Mouse (Mus musculus) forebrain, embryonic 10.5 days (tissue): ENCODE measurements around the gene Kcnj9. TPM values are rescaled to one million over a fixed set of nuclear protein-coding genes. Genes with fewer than 3 reads are reported as not detected.

ENCODE experiments used
- DNase-seq: peaks from one replicate; pipeline ENCODE4 v3.0.0-alpha.2; 2017; ENCODE audit warnings: low spot score; ENCODE audit errors: extremely low spot score
- H3K27ac ChIP-seq: fragments of 300-500 bp; sonication (generic); 2 replicates; pipeline ENCODE4 v1.5.1; 2016; ENCODE audit warnings: mild to moderate bottlenecking
- H3K27me3 ChIP-seq: fragments of 300-500 bp; sonication (generic); 2 replicates; pipeline ENCODE4 v1.6.1; 2016; ENCODE audit warnings: mild to moderate bottlenecking; ENCODE audit not compliant: poor library complexity, severe bottlenecking
- H3K36me3 ChIP-seq: fragments of 300-500 bp; sonication (generic); replicated peaks from 2 replicates; pipeline ENCODE4 v1.6.1; 2016; ENCODE audit warnings: mild to moderate bottlenecking, moderate library complexity
- H3K4me1 ChIP-seq: fragments of 300-500 bp; sonication (generic); 2 replicates; pipeline ENCODE4 v1.6.1; 2016
- H3K4me3 ChIP-seq: fragments of 300-500 bp; sonication (generic); 2 replicates; pipeline ENCODE4 v1.5.1; 2016; ENCODE audit warnings: mild to moderate bottlenecking, moderate library complexity
- H3K9me3 ChIP-seq: fragments of 300-500 bp; sonication (generic); 2 replicates; pipeline ENCODE4 v1.6.1; 2016; ENCODE audit warnings: mild to moderate bottlenecking, moderate library complexity
- WGBS: fragments of 180-500 bp; shearing (Covaris S2); methylation state at CpG from one replicate; pipeline ENCODE4 v1.1.7; 2016; 5-methylcytosine and 5-hydroxymethylcytosine counted together
- polyA plus RNA-seq: library from polyadenylated mRNA; unstranded; fragments of >200 nt; fragmentation: Nextera tagmentation; extraction: Ambion mirVana; gene quantifications from 2 replicates; pipeline ENCODE4 v1.2.1, GENCODE M21; 2016

Gene Kcnj9
- polyA plus RNA-seq, 1 experiment from 2014 or later, result 0.43 TPM

DNA sequence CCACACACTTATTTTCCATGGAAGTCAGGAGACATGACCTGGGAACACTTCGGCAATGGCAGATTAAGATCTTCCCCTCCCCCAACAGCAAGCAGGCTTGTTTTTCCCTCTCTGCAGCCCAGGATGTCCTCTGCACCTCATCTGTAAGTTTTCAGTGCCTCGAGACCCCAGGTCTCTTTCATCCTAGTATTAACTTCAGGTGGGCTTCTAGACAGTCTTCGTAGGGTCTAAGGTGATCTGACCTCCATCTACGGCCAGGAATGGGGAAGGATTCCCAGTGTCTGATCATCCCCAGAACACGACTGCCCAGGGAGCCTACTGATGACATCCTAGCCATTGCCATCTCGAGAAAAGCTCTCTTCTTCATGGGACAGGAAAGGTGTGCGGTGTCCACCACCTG is 657 bp downstream of the Kcnj9 start:
- Histone ChIP-seq H3K27me3 (peaks cover 74% of the 10 kb centered on the region), H3K4me1 (peaks cover 38% of the 10 kb centered on the region), H3K9me3 (no peaks in the 10 kb centered on the region), H3K36me3 (no peaks in the 10 kb centered on the region), H3K4me3 (no peak overlapping the region), H3K27ac (no peak overlapping the region)
- no peak for DNase-seq
- 81% methylated on average over 7 of the region's 7 CpGs for WGBS

DNA sequence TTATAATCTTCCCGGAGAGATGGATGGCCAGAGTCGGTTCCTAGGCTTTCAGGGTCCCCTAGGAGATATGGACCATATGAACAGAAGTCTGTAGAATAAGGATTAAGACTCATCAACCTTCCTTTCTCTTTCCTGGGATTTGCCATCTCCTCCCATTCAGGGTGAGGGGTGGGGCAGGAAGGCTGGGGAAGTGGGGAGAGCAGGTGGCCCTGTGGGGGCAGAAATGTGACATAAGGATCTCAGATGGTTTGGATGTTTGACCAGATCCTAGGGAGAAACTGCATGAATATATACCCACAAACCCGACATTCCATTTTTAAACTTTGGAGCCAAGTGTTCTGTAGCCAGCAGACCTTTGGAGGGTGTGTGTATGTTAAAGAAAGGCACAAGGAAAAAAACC is 1.1 kb downstream of the Kcnj9 start:
- Histone ChIP-seq H3K4me3 (no peak overlapping the region), H3K36me3 (no peaks in the 10 kb centered on the region), H3K27me3 (peaks cover 77% of the 10 kb centered on the region), H3K27ac (no peak overlapping the region), H3K9me3 (no peaks in the 10 kb centered on the region), H3K4me1 (peaks cover 42% of the 10 kb centered on the region)
- no peak for DNase-seq
- WGBS, result 86% methylated on average over 3 of the region's 3 CpGs

DNA sequence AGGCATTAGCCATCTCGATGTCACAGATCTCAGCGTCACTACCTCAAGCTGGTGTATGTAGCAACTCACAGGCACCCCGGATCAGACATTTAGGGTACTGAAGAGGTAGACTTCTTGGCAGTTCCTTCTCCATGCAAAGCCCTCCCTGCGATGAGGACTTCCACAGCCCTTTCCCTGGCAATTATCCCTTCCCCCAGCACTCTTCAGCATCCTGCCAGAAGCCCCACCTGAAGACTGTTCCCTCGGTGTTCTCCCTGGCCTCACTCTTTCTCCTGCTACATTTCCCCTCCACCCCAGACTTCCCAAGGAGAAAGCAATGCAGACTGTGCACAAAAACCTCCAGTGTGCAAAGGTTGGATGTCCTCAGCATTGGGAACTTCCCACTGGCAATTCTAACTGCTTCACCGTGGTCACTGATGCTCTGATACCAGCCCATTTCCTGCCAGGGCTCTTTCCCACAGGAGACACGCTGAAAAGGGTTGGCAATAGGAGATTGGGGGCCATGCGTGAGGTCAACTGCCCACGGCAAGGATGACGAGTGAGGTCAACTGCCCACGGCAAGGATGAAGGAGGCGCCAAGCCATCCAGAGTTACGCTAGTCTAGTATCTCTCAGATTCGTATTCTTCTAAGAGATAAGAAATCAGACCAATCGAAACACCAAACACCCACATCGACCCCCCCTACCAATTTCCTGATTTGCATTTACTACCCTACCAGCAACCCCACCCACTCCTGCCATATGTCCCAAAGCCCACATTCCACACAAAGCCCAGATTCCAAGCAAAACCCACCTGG is 1.7 kb downstream of the Kcnj9 start:
- no peaks in the 10 kb centered on the region for H3K9me3 ChIP-seq
- peaks cover 49% of the 10 kb centered on the region for H3K4me1 ChIP-seq
- 93% methylated on average over 16 of the region's 16 CpGs for WGBS
- H3K4me3 ChIP-seq, result no peak overlapping the region
- H3K36me3 ChIP-seq, result no peaks in the 10 kb centered on the region
- H3K27ac ChIP-seq, result no peak overlapping the region
- DNase-seq, result no peak
- H3K27me3 ChIP-seq, result peaks cover 83% of the 10 kb centered on the region

DNA sequence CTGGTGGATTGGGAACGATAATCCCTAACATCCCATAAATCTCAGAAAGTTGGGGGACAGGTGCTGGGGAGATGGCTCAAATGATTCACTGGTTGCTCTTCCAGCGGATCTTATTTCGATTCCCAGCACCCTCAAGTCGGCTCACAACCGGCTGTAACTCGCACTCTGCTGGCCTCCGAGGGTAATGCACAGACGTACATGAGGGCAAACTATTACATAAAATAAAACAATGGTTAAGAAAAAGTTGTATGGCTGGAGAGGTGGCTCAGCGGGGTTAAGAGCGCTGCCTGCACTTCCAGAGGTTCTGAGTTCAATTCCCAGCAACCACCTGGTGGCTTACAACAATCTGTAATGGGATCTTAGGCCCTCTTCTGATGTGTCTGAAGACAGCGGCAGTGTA is 2.4 kb downstream of the Kcnj9 start:
- Histone ChIP-seq H3K9me3 (no peaks in the 10 kb centered on the region), H3K4me1 (peaks cover 54% of the 10 kb centered on the region), H3K36me3 (no peaks in the 10 kb centered on the region), H3K27ac (no peak overlapping the region), H3K4me3 (peak overlapping the region; percentile 55), H3K27me3 (peaks cover 90% of the 10 kb centered on the region)
- 57% methylated on average over 11 of the region's 11 CpGs for WGBS
- no peak for DNase-seq

DNA sequence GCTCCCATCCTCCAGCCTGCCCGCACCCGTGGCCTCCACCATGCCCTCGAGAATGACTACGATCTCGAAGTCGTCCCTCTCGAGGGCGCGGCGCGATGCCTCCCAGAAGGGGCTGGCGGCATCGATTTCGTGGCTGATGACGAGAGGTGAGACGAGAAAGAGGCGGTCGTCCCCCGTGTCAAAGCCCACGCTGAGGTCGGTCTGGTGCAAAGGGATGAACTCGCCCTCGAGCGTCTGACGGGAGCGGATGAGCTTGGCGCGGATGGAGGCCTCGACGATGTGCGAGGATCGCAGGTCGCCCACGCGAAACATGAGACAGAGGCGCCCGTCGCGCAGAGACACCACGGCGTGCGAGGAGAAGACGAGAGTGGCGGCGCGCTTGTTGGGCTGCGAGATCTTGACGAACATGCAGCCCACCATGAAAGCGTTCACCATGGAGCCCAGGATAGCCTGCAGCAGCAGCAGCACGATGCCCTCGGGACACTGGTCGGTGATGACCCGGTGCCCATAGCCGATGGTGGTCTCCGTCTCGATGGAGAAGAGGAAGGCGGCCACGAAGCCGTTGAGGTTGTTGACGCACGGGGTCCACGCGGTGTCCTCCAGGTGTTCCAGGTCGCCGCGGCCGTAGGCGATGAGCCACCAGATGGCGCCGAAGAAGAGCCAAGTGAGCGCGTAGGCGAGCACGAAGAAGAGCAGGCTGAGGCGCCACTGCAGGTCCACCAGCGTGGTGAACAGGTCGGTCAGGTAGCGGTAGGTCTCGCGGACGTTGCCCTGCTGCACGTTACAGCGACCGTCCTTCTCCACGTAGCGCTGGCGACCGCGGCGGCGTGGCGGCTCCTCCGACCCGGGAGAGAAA is 3.2 kb downstream of the Kcnj9 start:
- Histone ChIP-seq H3K9me3 (no peaks in the 10 kb centered on the region), H3K4me1 (peaks cover 58% of the 10 kb centered on the region), H3K4me3 (peak overlapping the region; percentile 55), H3K27ac (peak overlapping the region; percentile 41), H3K27me3 (peaks cover 91% of the 10 kb centered on the region), H3K36me3 (peaks cover 5% of the 10 kb centered on the region)
- peak; percentile 75 for DNase-seq
- WGBS, result 26% methylated on average over 94 of the region's 94 CpGs

DNA sequence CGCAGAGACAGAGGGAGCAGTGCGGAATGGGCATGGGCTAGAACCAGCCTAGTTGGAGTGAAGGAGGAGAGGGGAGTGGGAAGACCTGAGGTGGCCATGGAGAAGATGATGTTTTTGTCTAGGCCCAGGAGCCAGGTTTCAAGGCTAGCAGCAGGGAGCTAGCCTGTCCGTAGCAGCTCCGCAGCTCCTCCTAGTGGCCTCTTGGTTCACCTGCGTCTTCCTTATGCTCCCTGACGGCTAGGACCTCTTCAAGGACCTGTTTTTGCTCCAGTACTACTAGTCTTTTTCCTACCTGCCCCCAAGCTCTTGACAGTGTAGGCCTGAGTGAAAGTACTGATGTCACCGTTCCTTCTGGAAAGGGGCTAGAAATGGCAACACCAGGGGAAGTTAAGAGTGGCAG is 4.4 kb downstream of the Kcnj9 start:
- H3K4me3 ChIP-seq, result no peak overlapping the region
- peak; percentile 77 for DNase-seq
- H3K4me1 ChIP-seq, result peaks cover 69% of the 10 kb centered on the region
- H3K9me3 ChIP-seq, result no peaks in the 10 kb centered on the region
- peaks cover 84% of the 10 kb centered on the region for H3K27me3 ChIP-seq
- H3K27ac ChIP-seq, result peak overlapping the region; percentile 45; the same call in 1 of the 2 replicates
- H3K36me3 ChIP-seq, result peaks cover 14% of the 10 kb centered on the region
- WGBS, result 14% methylated on average over 7 of the region's 7 CpGs

DNA sequence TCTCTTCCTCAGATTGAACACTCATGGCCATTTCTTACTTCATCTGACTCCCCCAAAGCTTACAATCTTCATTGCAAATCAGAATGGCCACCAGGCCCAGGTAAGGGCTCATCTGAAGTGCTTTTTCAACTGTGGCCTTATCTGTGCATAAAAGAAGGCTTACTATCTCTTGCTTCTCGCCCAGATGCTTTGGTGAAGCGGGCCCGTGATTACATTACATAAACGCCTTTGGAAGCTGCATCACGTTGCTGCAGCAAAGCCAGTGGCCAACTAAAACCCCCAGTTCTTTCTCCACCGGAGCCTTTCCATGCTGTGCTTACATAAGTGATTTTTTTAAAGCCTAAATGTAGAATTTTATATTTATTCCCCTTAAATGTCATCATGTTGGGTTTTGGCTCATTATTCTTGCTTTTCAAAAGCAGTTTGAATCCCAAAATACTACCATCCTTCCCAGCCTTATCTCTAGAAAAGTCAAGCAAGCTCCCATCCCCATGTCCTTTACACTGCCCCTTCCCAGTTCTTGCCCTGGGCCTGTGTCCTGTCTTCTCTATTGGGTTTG is 5.2 kb downstream of the Kcnj9 start:
- DNase-seq, result no peak
- Histone ChIP-seq H3K27ac (peak overlapping the region; percentile 70; the same call in 1 of the 2 replicates), H3K4me1 (peaks cover 69% of the 10 kb centered on the region), H3K9me3 (no peaks in the 10 kb centered on the region), H3K27me3 (peaks cover 77% of the 10 kb centered on the region), H3K4me3 (no peak overlapping the region), H3K36me3 (peaks cover 23% of the 10 kb centered on the region)
- WGBS, result 53% methylated on average over 6 of the region's 6 CpGs

DNA sequence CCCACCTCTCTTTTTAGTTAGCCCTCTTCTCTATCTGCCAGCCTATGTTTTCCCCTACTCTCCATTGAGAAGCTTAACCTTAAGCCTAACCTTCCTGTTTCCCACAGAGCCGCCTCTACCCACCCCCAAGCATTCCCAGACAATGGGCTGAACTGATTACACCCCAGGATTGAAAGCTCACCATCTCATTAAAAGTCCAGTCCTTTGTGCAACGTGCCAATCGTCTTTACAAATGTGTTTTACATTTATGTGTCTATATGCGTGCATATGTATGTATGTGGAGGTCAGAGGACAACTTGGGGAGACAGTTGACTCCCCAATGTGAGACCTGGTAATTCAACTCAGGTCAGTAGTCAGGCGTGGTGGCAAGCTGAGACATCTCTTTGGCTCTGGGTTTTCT is 5.8 kb downstream of the Kcnj9 start:
- Histone ChIP-seq H3K9me3 (no peaks in the 10 kb centered on the region), H3K4me3 (no peak overlapping the region), H3K27me3 (peaks cover 77% of the 10 kb centered on the region), H3K36me3 (peaks cover 28% of the 10 kb centered on the region), H3K4me1 (peaks cover 73% of the 10 kb centered on the region), H3K27ac (peak overlapping the region; percentile 70)
- no peak for DNase-seq
- WGBS, result 14% methylated on average over 5 of the region's 5 CpGs

DNA sequence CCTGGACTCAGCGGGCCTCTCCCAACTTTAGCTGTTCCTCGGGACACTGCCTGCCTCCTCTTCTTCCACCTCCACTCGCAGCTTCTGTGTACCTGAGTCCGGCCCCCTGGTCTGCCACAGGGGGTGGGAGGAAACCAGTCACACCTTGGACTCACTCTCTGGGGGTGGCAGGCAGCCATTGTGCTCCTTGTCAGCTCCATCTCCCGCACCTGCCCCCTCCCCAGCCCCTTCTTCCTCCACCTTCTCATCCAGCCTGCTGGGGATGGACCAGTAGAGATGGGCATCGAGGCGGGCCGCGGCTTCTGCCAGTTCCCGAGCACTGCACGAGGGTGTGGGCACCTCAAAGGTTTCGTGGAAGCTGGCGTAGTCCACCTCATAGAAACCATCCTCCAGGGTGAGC is 6.4 kb downstream of the Kcnj9 start:
- WGBS, result 44% methylated on average over 13 of the region's 13 CpGs
- Histone ChIP-seq H3K9me3 (no peaks in the 10 kb centered on the region), H3K36me3 (peaks cover 34% of the 10 kb centered on the region), H3K27ac (peak overlapping the region; percentile 70), H3K4me1 (peaks cover 79% of the 10 kb centered on the region), H3K4me3 (no peak overlapping the region), H3K27me3 (peaks cover 77% of the 10 kb centered on the region)
- no peak for DNase-seq

DNA sequence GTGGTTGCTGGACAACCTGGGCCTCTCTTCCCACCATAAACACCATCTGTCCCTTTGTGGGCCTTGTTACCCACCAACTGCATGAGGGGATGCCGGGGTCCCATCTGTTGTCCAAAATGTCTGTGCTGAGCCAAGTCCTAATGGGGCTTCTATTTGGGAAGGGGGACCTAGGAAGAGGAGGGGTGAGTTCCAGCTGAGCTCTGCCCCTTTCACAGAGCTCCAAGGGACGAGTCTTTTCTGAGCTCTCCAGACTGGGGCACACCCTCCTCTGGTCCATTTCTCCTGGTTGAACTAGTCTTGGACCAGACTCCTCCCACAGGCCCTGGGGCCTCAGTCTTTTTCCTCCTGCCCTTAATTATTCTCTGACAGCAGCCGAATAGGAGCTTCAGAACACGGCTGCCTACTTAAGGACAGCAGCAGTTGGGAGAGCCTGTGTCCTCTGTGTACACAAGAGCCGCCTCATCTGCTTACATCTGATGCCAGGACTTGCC is 9.2 kb downstream of the Kcnj9 start:
- Histone ChIP-seq H3K4me1 (peaks cover 77% of the 10 kb centered on the region), H3K36me3 (peaks cover 55% of the 10 kb centered on the region), H3K4me3 (no peak overlapping the region), H3K27me3 (peaks cover 55% of the 10 kb centered on the region), H3K27ac (peak overlapping the region; percentile 54; the same call in 1 of the 2 replicates), H3K9me3 (no peaks in the 10 kb centered on the region)
- WGBS, result 44% methylated on average over 5 of the region's 5 CpGs
- DNase-seq, result no peak

DNA sequence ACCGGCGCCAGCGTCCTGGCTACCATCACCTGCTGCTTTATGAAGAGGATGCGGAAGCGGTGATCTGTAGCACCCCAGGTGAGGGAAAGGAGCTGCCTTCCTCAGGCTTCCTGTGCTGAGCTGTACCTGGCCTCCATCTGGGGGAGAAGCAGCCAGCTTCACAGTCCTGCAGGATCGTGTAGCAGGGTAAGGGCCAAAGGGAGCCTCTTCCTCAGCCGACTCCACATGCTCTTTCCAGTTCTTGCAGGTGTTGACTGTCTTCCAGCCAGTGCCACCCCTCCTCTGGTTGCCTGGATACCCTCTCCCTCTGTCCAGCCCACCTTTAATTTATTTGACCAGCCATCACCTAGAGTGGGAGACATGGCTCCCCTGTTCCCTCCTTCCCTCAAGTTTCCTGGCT is 9.8 kb downstream of the Kcnj9 start:
- WGBS, result 91% methylated on average over 7 of the region's 7 CpGs
- peaks cover 49% of the 10 kb centered on the region for H3K27me3 ChIP-seq
- H3K36me3 ChIP-seq, result peaks cover 55% of the 10 kb centered on the region
- DNase-seq, result no peak
- no peak overlapping the region for H3K4me3 ChIP-seq
- H3K4me1 ChIP-seq, result peaks cover 77% of the 10 kb centered on the region
- peak overlapping the region; percentile 54 for H3K27ac ChIP-seq
- H3K9me3 ChIP-seq, result no peaks in the 10 kb centered on the region

DNA sequence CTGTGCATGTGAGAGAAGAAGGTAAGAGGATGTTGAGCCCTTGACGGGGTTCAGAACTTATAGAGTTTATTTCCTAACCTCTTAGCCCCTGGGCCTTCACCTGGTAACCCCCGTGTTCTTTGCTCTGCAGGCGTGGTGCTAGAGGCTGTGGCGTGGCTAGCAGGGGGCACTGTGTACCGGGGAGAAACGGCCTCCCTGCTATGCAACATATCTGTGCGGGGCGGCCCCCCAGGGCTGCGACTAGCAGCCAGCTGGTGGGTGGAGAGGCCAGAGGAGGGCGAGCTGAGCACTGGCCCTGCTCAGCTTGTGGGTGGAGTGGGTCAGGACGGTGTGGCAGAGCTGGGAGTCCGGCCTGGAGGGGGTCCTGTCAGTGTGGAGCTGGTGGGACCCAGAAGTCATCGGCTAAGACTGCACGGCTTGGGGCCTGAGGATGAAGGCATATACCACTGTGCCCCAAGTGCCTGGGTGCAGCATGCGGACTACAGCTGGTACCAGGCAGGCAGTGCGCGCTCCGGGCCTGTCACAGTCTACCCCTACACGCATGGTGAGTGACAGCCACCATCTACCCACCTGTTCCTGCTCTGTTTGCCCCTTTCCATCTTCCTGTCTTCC is 10.6 kb downstream of the Kcnj9 start:
- Histone ChIP-seq H3K4me1 (peaks cover 78% of the 10 kb centered on the region), H3K27me3 (peaks cover 53% of the 10 kb centered on the region), H3K36me3 (peaks cover 55% of the 10 kb centered on the region), H3K4me3 (no peak overlapping the region), H3K27ac (peak overlapping the region; percentile 54; the same call in 1 of the 2 replicates), H3K9me3 (no peaks in the 10 kb centered on the region)
- DNase-seq, result no peak
- 89% methylated on average over 19 of the region's 19 CpGs for whole genome bisulfite sequencing
